In genomic region chr4:57601903-57602617, GRCm38 (mm10) we compare ENCODE assay signal across 16 mouse cellular contexts. TPM values are rescaled to one million over a fixed set of nuclear protein-coding genes. Genes with fewer than 3 reads are reported as not detected.
DNase-seq lines count a peak whose midpoint lies in the region; ATAC-seq and TF ChIP-seq lines count a peak whose summit lies in the region.
"Had no signal": no experiment of that assay in that cellular context is flagged by ENCODE, and none has a peak within 500 bp of the region (broad histone marks: within the 10 kb centered on the region; RNA-seq: fewer than 3 reads in every experiment).

No protein-coding gene starts in this region.

- H3K4me1 ChIP-seq in lung, embryonic 15.5 days: peaks cover 33% of the 10 kb centered on the region
- no peaks in the 10 kb centered on the region for H3K4me1 ChIP-seq in lung, adult 2 months (ENCODE audit: control insufficient read depth, insufficient read depth, low read length)
- H3K4me1 ChIP-seq in cerebellum, adult 2 months (ENCODE audit: control insufficient read depth, insufficient read depth, low read length): peaks cover 13% of the 10 kb centered on the region
- H3K4me1 ChIP-seq in heart, embryonic 11.5 days (ENCODE audit: control insufficient read depth, insufficient read depth, low read length): peaks cover 65% of the 10 kb centered on the region
- no peaks in the 10 kb centered on the region for H3K4me1 ChIP-seq in forebrain, embryonic 13.5 days
- no peaks in the 10 kb centered on the region for H3K4me1 ChIP-seq in stomach, postnatal 0 days (replicated peaks; ENCODE audit: control insufficient read depth, insufficient read depth)

- no peak for ATAC-seq in lung, embryonic 15.5 days (ENCODE audit: borderline replicate concordance, extremely low read depth, low FRiP score, low TSS enrichment)
- no peak for ATAC-seq in heart, embryonic 11.5 days (replicated peaks; ENCODE audit: insufficient number of reproducible peaks, low FRiP score, low TSS enrichment)
- ATAC-seq in forebrain, embryonic 13.5 days: no peak
- no peak for ATAC-seq in stomach, postnatal 0 days (ENCODE audit: low FRiP score, low TSS enrichment)
- ATAC-seq: inflammation-experienced regulatory T-cells, adult 6 months; liver, postnatal 0 days had no signal

- no peak overlapping the region for H3K9ac ChIP-seq in lung, embryonic 15.5 days
- H3K9ac ChIP-seq in heart, embryonic 11.5 days (ENCODE audit: low read depth, low read length): no peak overlapping the region
- no peak overlapping the region for H3K9ac ChIP-seq in forebrain, embryonic 13.5 days
- H3K9ac ChIP-seq in stomach, postnatal 0 days (ENCODE audit: low read length): no peak overlapping the region
- H3K9ac ChIP-seq: limb, embryonic 13.5 days; liver, postnatal 0 days had no signal

- no peaks in the 10 kb centered on the region for H3K9me3 ChIP-seq in lung, embryonic 15.5 days
- no peaks in the 10 kb centered on the region for H3K9me3 ChIP-seq in heart, embryonic 11.5 days (replicated peaks; ENCODE audit: control insufficient read depth, low read length)
- H3K9me3 ChIP-seq in forebrain, embryonic 13.5 days (replicated peaks): no peaks in the 10 kb centered on the region
- no peaks in the 10 kb centered on the region for H3K9me3 ChIP-seq in stomach, postnatal 0 days (ENCODE audit: control insufficient read depth, low read length)
- H3K9me3 ChIP-seq: limb, embryonic 13.5 days had no signal

- H3K36me3 ChIP-seq in lung, embryonic 15.5 days: no peaks in the 10 kb centered on the region
- H3K36me3 ChIP-seq in heart, embryonic 11.5 days (ENCODE audit: control insufficient read depth, insufficient read depth, low read length): no peaks in the 10 kb centered on the region
- H3K36me3 ChIP-seq in forebrain, embryonic 13.5 days (ENCODE audit: poor library complexity, severe bottlenecking): no peaks in the 10 kb centered on the region
- H3K36me3 ChIP-seq in stomach, postnatal 0 days (ENCODE audit: control insufficient read depth, insufficient read depth, low read length): no peaks in the 10 kb centered on the region
- H3K36me3 ChIP-seq: limb, embryonic 13.5 days had no signal

- H3K4me2 ChIP-seq in lung, embryonic 15.5 days: no peak overlapping the region
- H3K4me2 ChIP-seq in heart, embryonic 11.5 days: no peak overlapping the region
- no peak overlapping the region for H3K4me2 ChIP-seq in forebrain, embryonic 13.5 days
- no peak overlapping the region for H3K4me2 ChIP-seq in stomach, postnatal 0 days (replicated peaks; ENCODE audit: low read depth)
- H3K4me2 ChIP-seq: limb, embryonic 13.5 days had no signal

- TF ChIP-seq POLR2A in lung, adult 2 months (IDR thresholded peaks at IDR 0.05; ENCODE audit: borderline replicate concordance, extremely low read depth, low read depth, low read length): no peak
- TF ChIP-seq POLR2A in cerebellum, adult 2 months (IDR thresholded peaks at IDR 0.05; ENCODE audit: borderline replicate concordance, insufficient read depth, low read length): no peak

- DNase-seq in lung, adult 2 months: no peak
- DNase-seq in cerebellum, adult 2 months: peak; percentile 43 to 79
- DNase-seq in mesoderm, embryonic 11.5 days (ENCODE audit: low read depth, low spot score): peak; percentile 19
- no peak for DNase-seq in stomach, postnatal 0 days (ENCODE audit: low spot score)
- DNase-seq in spleen, postnatal 14 days (ENCODE audit: low spot score in 2 of 2): no peak
- DNase-seq: adrenal gland, postnatal 10 days; kidney, postnatal 14 days; layer of hippocampus, postnatal 36 days; liver, postnatal 0 days; right cerebral cortex, adult 18-20 months; thymus, adult 18-20 months had no signal

- no peak for TF ChIP-seq CTCF in lung, adult 2 months (IDR thresholded peaks at IDR 0.05; ENCODE audit: insufficient read depth, low read length)
- no peak for TF ChIP-seq CTCF in cerebellum, adult 2 months (IDR thresholded peaks at IDR 0.05; ENCODE audit: borderline replicate concordance, insufficient read depth, low read depth, low read length)
- TF ChIP-seq CTCF in stomach, postnatal 0 days (IDR thresholded peaks at IDR 0.05; ENCODE audit: low read depth): no peak

- H3K27me3 ChIP-seq in lung, embryonic 15.5 days: no peaks in the 10 kb centered on the region
- H3K27me3 ChIP-seq in cerebellum, adult 2 months (ENCODE audit: control insufficient read depth, insufficient read depth, low read length): no peaks in the 10 kb centered on the region
- no peaks in the 10 kb centered on the region for H3K27me3 ChIP-seq in heart, embryonic 11.5 days (ENCODE audit: control insufficient read depth, insufficient read depth, low read length)
- H3K27me3 ChIP-seq in forebrain, embryonic 13.5 days: no peaks in the 10 kb centered on the region
- H3K27me3 ChIP-seq in stomach, postnatal 0 days (ENCODE audit: control insufficient read depth, insufficient read depth, low read length): no peaks in the 10 kb centered on the region
- H3K27me3 ChIP-seq: limb, embryonic 13.5 days had no signal

- TF ChIP-seq EP300 in stomach, postnatal 0 days (optimal IDR thresholded peaks at IDR 0.05): no peak

- peak overlapping the region; percentile 70 for H3K27ac ChIP-seq in lung, embryonic 15.5 days
- no peak overlapping the region for H3K27ac ChIP-seq in cerebellum, adult 2 months (ENCODE audit: insufficient read depth, low read length)
- peak overlapping the region; percentile 7; the same call in 1 of the 2 replicates for H3K27ac ChIP-seq in heart, embryonic 11.5 days (ENCODE audit: low read depth, low read length)
- no peak overlapping the region for H3K27ac ChIP-seq in forebrain, embryonic 13.5 days
- no peak overlapping the region for H3K27ac ChIP-seq in stomach, postnatal 0 days (replicated peaks)
- H3K27ac ChIP-seq: limb, embryonic 13.5 days had no signal

- H3K4me3 ChIP-seq in lung, embryonic 15.5 days: no peak overlapping the region
- no peak overlapping the region for H3K4me3 ChIP-seq in lung, adult 2 months (replicated peaks; ENCODE audit: extremely low read depth, low read depth, low read length)
- no peak overlapping the region for H3K4me3 ChIP-seq in cerebellum, adult 2 months (replicated peaks; ENCODE audit: insufficient read depth, low read depth, low read length)
- no peak overlapping the region for H3K4me3 ChIP-seq in heart, embryonic 11.5 days (ENCODE audit: low read depth, low read length)
- no peak overlapping the region for H3K4me3 ChIP-seq in forebrain, embryonic 13.5 days
- H3K4me3 ChIP-seq in stomach, postnatal 0 days (ENCODE audit: low read depth, low read length): no peak overlapping the region
- H3K4me3 ChIP-seq: limb, embryonic 13.5 days had no signal

- WGBS in lung, embryonic 15.5 days: 53% methylated on average over 10 of the region's 10 CpGs
- 62% methylated on average over 10 of the region's 10 CpGs for WGBS in lung, adult 2 months
- 35% methylated on average over 10 of the region's 10 CpGs for WGBS in cerebellum, adult 2 months
- WGBS in heart, embryonic 11.5 days (ENCODE audit: insufficient replicate concordance): 67% methylated on average over 10 of the region's 10 CpGs
- WGBS in forebrain, embryonic 13.5 days: 92% methylated on average over 10 of the region's 10 CpGs
- WGBS in stomach, postnatal 0 days: 76% methylated on average over 10 of the region's 10 CpGs

RNA-seq across cellular contexts. Expression of gene Pakap, which starts 34.1 kb away (rescaled TPM):
- polyA plus RNA-seq in lung, embryonic 15.5 days (2015; fragmentation: Nextera tagmentation; extraction: Ambion mirVana): 43.3 and 47.7 TPM in 2 replicates
- polyA plus RNA-seq in lung, adult 2 months (2012; rRNA removed): 1.6 and 2.7 TPM in 2 replicates
- 4.1 and 6.3 TPM in 2 replicates for polyA plus RNA-seq in cerebellum, adult 2 months (2012; rRNA removed)
- polyA plus RNA-seq in heart, embryonic 11.5 days (2014; fragmentation: Nextera tagmentation; extraction: Ambion mirVana): 46.0 and 64.7 TPM in 2 replicates
- 4.5 and 4.7 TPM in 2 replicates for polyA plus RNA-seq in forebrain, embryonic 13.5 days (2015; fragmentation: Nextera tagmentation; extraction: Ambion mirVana)
- 9.9 and 12.2 TPM in 2 replicates for polyA plus RNA-seq in stomach, postnatal 0 days (2015; fragmentation: Nextera tagmentation; extraction: Ambion mirVana)

Comparison
In these comparisons a context has a peak if more than half of its experiments do, and no peak if none do; other contexts are left out.
1. H3K27ac ChIP-seq: peak in lung, embryonic 15.5 days (single experiment) and heart, embryonic 11.5 days (single experiment); none in cerebellum, adult 2 months (single experiment), forebrain, embryonic 13.5 days (single experiment) and stomach, postnatal 0 days (single experiment).
2. DNase-seq: peak in cerebellum, adult 2 months (2 of 2) and mesoderm, embryonic 11.5 days (single experiment); none in lung, adult 2 months (single experiment), stomach, postnatal 0 days (single experiment) and spleen, postnatal 14 days (0 of 2).